Mouse (Mus musculus) neural tube, embryonic 13.5 days (tissue): Measurements from ENCODE around the gene Trp63. TPM values are rescaled to one million over a fixed set of nuclear protein-coding genes. Genes with fewer than 3 reads are reported as not detected.

Experiments
- ATAC-seq: fragments of 200-750 bp; cut with Nextera tagmentation; 2 replicates; pipeline ENCODE4 v1.8.0; 2017; ENCODE audit warnings: low read depth, mild to moderate bottlenecking, moderate TSS enrichment, moderate library complexity
- H3K27ac ChIP-seq: fragments of 300-500 bp; sonication (generic); replicated peaks from 2 replicates; pipeline ENCODE4 v1.5.1; 2015; ENCODE audit warnings: moderate library complexity, mild to moderate bottlenecking, inconsistent platforms
- H3K27me3 ChIP-seq: fragments of 300-500 bp; sonication (generic); 2 replicates; pipeline ENCODE4 v1.6.1; 2015; ENCODE audit warnings: mild to moderate bottlenecking, inconsistent platforms
- H3K36me3 ChIP-seq: fragments of 300-500 bp; sonication (generic); 2 replicates; pipeline ENCODE4 v1.6.1; 2015; ENCODE audit warnings: mild to moderate bottlenecking, inconsistent platforms
- H3K4me1 ChIP-seq: fragments of 300-500 bp; sonication (generic); replicated peaks from 2 replicates; pipeline ENCODE4 v1.6.1; 2015; ENCODE audit warnings: inconsistent platforms
- H3K4me2 ChIP-seq: fragments of 300-500 bp; sonication (generic); 2 replicates; pipeline ENCODE4 v1.6.1; 2015; ENCODE audit warnings: inconsistent platforms, mild to moderate bottlenecking, moderate library complexity
- H3K4me3 ChIP-seq: fragments of 300-500 bp; sonication (generic); 2 replicates; pipeline ENCODE4 v1.5.1; 2015; ENCODE audit warnings: mild to moderate bottlenecking, inconsistent platforms
- H3K9ac ChIP-seq: fragments of 300-500 bp; sonication (generic); 2 replicates; pipeline ENCODE4 v1.6.1; 2015; ENCODE audit warnings: moderate library complexity, mild to moderate bottlenecking, inconsistent platforms
- H3K9me3 ChIP-seq: fragments of 300-500 bp; sonication (generic); 2 replicates; pipeline ENCODE4 v1.6.1; 2016; ENCODE audit warnings: inconsistent platforms
- WGBS: fragments of 180-500 bp; shearing (Covaris S2); methylation state at CpG from one replicate; pipeline ENCODE4 v1.1.7; 2015; 5-methylcytosine and 5-hydroxymethylcytosine counted together
- polyA plus RNA-seq: library from polyadenylated mRNA; unstranded; fragments of >200 nt; fragmentation: Nextera tagmentation; extraction: Ambion mirVana; gene quantifications from 2 replicates; pipeline ENCODE4 v1.2.1, GENCODE M21; 2015

Trp63 gene
- polyA plus RNA-seq, 1 experiment from 2014 or later, result 0.22 TPM

GRCm38 (mm10) chr16:25843625-25844024, 160.1 kb downstream of the Trp63 start:
- no peaks in the 10 kb centered on the region for H3K4me1 ChIP-seq
- no peaks in the 10 kb centered on the region for H3K9me3 ChIP-seq
- no peak overlapping the region for H3K4me3 ChIP-seq
- H3K9ac ChIP-seq, result no peak overlapping the region
- ATAC-seq, result no peak
- H3K36me3 ChIP-seq, result no peaks in the 10 kb centered on the region
- H3K4me2 ChIP-seq, result no peak overlapping the region
- 93% methylated on average over 13 of the region's 13 CpGs for WGBS
- no peaks in the 10 kb centered on the region for H3K27me3 ChIP-seq
- no peak overlapping the region for H3K27ac ChIP-seq

GRCm38 (mm10) chr16:25846611-25847010, 163.0 kb downstream of the Trp63 start:
- Histone ChIP-seq H3K4me1 (no peaks in the 10 kb centered on the region), H3K36me3 (no peaks in the 10 kb centered on the region), H3K27ac (no peak overlapping the region), H3K4me3 (no peak overlapping the region), H3K27me3 (no peaks in the 10 kb centered on the region), H3K9ac (no peak overlapping the region), H3K9me3 (no peaks in the 10 kb centered on the region), H3K4me2 (no peak overlapping the region)
- WGBS, result 90% methylated on average over 5 of the region's 5 CpGs
- no peak for ATAC-seq

DNA sequence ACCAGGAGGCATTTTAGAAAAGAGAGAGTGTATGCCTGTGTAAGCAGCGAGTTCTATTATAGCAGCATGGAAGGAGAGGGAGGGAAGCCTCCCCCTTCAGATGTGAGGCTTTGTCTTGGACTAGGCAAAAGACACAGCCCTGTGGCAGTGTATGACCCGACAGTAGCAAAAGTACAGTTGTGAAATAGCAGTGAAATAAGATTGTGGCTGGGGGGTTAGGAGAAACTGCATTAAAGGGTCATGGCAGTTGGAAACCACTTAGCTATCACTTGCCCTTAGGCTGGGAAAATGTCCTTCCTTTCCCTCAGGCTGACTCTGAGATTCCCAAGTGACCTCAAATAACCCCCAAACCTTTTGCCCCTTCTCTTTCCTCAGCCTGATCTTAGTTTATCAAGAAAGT, 164.9 kb downstream of the Trp63 start:
- no peak for ATAC-seq
- H3K36me3 ChIP-seq, result no peaks in the 10 kb centered on the region
- no peaks in the 10 kb centered on the region for H3K4me1 ChIP-seq
- H3K27me3 ChIP-seq, result no peaks in the 10 kb centered on the region
- H3K9me3 ChIP-seq, result no peaks in the 10 kb centered on the region
- no peak overlapping the region for H3K9ac ChIP-seq
- no peak overlapping the region for H3K4me2 ChIP-seq
- 57% methylated on average over 2 of the region's 2 CpGs for WGBS
- H3K4me3 ChIP-seq, result no peak overlapping the region
- H3K27ac ChIP-seq, result no peak overlapping the region

- 78% methylated on average over 13 of the region's 13 CpGs for WGBS
- ATAC-seq, result no peak
- H3K27me3 ChIP-seq, result no peaks in the 10 kb centered on the region
Observed at GRCm38 (mm10) chr16:25849593-25850464, 166.3 kb downstream of the Trp63 start.

GRCm38 (mm10) chr16:25860731-25861505, 177.4 kb downstream of the Trp63 start:
- Histone ChIP-seq H3K9ac (no peak overlapping the region), H3K27me3 (no peaks in the 10 kb centered on the region), H3K4me3 (no peak overlapping the region), H3K4me1 (no peaks in the 10 kb centered on the region), H3K4me2 (no peak overlapping the region), H3K9me3 (no peaks in the 10 kb centered on the region), H3K36me3 (no peaks in the 10 kb centered on the region), H3K27ac (no peak overlapping the region)
- ATAC-seq, result no peak
- WGBS, result 92% methylated on average over 8 of the region's 8 CpGs

More at GRCm38 (mm10) chr16:25849593-25850464, 166.3 kb downstream of the Trp63 start:
- Histone ChIP-seq H3K4me3 (no peak overlapping the region), H3K4me2 (no peak overlapping the region), H3K9me3 (no peaks in the 10 kb centered on the region), H3K36me3 (no peaks in the 10 kb centered on the region), H3K27ac (no peak overlapping the region), H3K9ac (no peak overlapping the region), H3K4me1 (no peaks in the 10 kb centered on the region)

DNA sequence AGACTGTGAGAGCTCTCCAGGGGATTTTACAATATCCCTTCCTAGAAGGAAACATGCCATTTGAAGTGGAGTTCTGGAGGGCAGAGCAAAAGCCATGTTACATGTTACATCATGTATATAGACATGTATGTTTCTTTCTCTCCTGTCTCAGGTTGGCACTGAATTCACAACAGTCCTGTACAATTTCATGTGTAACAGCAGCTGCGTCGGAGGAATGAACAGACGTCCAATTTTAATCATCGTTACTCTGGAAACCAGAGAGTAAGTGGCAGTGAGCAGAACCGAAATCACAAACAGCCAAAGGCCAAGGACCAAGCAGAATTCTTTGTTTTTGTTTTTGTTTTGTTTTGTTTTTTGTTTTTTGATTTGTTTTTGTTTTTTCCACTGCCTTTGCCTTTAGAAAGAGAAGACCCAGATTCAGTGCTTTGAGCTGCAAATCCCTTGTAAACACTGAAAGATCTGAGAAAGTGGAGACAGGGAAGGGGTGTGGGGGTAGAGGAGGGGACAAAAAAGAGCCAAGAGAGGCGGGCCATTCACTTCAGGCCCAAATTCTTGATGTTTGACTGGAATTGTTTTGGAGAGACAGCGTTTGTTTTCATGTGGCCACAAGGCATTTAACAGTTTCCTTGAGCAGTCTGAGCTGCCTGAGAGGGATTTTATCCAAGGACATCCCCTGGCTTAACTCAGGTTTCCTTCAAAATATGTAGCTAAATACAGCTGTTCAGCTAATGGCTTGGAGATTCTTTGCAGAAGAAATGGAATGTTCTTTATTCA, 181.7 kb downstream of the Trp63 start:
- Histone ChIP-seq H3K9me3 (no peaks in the 10 kb centered on the region), H3K4me1 (no peaks in the 10 kb centered on the region), H3K36me3 (no peaks in the 10 kb centered on the region), H3K27ac (no peak overlapping the region), H3K27me3 (no peaks in the 10 kb centered on the region), H3K4me3 (no peak overlapping the region), H3K4me2 (no peak overlapping the region), H3K9ac (no peak overlapping the region)
- no peak for ATAC-seq
- WGBS, result 69% methylated on average over 7 of the region's 7 CpGs

GRCm38 (mm10) chr16:25871503-25871902, 187.9 kb downstream of the Trp63 start:
- H3K4me1 ChIP-seq, result no peaks in the 10 kb centered on the region
- no peaks in the 10 kb centered on the region for H3K27me3 ChIP-seq
- no peak overlapping the region for H3K9ac ChIP-seq
- H3K4me3 ChIP-seq, result no peak overlapping the region
- no peak for ATAC-seq
- no peaks in the 10 kb centered on the region for H3K9me3 ChIP-seq
- H3K4me2 ChIP-seq, result no peak overlapping the region
- WGBS, result 88% methylated on average over 1 of the region's 1 CpGs
- no peak overlapping the region for H3K27ac ChIP-seq
- H3K36me3 ChIP-seq, result no peaks in the 10 kb centered on the region

- ATAC-seq, result no peak
- no peaks in the 10 kb centered on the region for H3K27me3 ChIP-seq
- H3K4me2 ChIP-seq, result no peak overlapping the region
- WGBS, result 97% methylated on average over 2 of the region's 2 CpGs
- H3K9me3 ChIP-seq, result no peaks in the 10 kb centered on the region
- no peaks in the 10 kb centered on the region for H3K36me3 ChIP-seq
- H3K4me1 ChIP-seq, result no peaks in the 10 kb centered on the region
- no peak overlapping the region for H3K9ac ChIP-seq
- no peak overlapping the region for H3K4me3 ChIP-seq
- H3K27ac ChIP-seq, result no peak overlapping the region
Observed at GRCm38 (mm10) chr16:25875681-25876080, 192.1 kb downstream of the Trp63 start.

DNA sequence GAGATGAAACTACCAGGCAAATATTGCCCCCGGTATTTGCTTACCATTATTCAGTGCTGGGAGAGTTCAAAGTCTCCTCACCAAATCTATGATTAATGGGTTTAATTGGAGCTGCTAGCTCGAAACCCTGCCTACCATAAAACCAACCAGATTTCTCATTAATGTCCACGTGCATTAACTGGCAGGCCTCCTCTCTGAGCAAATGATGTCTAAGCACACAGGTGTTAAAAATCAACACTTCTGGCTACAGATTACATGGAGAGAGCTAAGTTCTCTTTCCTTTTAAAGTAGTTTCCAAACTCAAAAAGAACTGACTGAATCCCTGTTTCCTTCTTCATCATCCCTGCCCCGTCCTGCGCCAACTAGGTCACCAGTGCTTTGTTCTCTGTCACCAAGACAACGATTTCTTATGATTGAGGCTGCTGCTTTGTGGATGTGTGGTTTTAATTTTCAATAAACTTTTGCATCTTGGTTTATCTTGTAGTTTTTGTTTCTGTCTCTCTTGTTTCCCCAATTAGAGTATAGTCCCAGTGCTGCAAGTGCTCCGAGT, 193.9 kb downstream of the Trp63 start:
- Histone ChIP-seq H3K27ac (no peak overlapping the region), H3K9ac (no peak overlapping the region), H3K4me2 (no peak overlapping the region), H3K27me3 (no peaks in the 10 kb centered on the region), H3K4me1 (no peaks in the 10 kb centered on the region), H3K4me3 (no peak overlapping the region), H3K36me3 (no peaks in the 10 kb centered on the region), H3K9me3 (no peaks in the 10 kb centered on the region)
- WGBS, result 85% methylated on average over 7 of the region's 7 CpGs
- ATAC-seq, result no peak

DNA sequence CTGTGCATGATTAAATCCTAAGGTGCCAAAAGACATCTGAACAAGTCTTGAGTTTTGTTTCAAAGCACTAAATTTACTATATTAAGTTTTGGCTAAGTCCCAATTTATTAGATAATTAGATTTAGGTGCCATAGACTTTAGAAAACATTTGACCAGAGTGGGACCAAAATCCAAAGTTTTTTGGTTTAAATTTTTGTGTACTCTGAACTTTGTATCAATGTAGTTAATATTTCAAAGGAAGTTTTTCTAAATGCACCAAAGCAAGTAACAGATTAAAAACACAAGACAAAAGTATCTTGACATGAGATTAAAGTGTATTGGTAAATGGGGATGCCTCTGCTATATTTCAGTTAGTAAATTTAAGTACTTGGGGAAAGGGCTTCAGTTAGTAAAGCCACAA, 194.6 kb downstream of the Trp63 start:
- no peak overlapping the region for H3K4me3 ChIP-seq
- no peaks in the 10 kb centered on the region for H3K9me3 ChIP-seq
- no peaks in the 10 kb centered on the region for H3K27me3 ChIP-seq
- H3K4me1 ChIP-seq, result no peaks in the 10 kb centered on the region
- no peaks in the 10 kb centered on the region for H3K36me3 ChIP-seq
- H3K9ac ChIP-seq, result no peak overlapping the region
- ATAC-seq, result no peak
- H3K4me2 ChIP-seq, result no peak overlapping the region
- no peak overlapping the region for H3K27ac ChIP-seq

GRCm38 (mm10) chr16:25899071-25899470, 215.5 kb downstream of the Trp63 start:
- Histone ChIP-seq H3K27me3 (no peaks in the 10 kb centered on the region), H3K27ac (no peak overlapping the region), H3K4me1 (no peaks in the 10 kb centered on the region), H3K4me2 (no peak overlapping the region), H3K9ac (no peak overlapping the region), H3K36me3 (no peaks in the 10 kb centered on the region), H3K4me3 (no peak overlapping the region), H3K9me3 (no peaks in the 10 kb centered on the region)
- WGBS, result 88% methylated on average over 4 of the region's 4 CpGs
- ATAC-seq, result no peak

GRCm38 (mm10) chr16:25899657-25900056, 216.1 kb downstream of the Trp63 start:
- Histone ChIP-seq H3K4me1 (no peaks in the 10 kb centered on the region), H3K9me3 (no peaks in the 10 kb centered on the region), H3K4me2 (no peak overlapping the region), H3K9ac (no peak overlapping the region), H3K36me3 (no peaks in the 10 kb centered on the region), H3K4me3 (no peak overlapping the region), H3K27ac (no peak overlapping the region), H3K27me3 (no peaks in the 10 kb centered on the region)
- no peak for ATAC-seq
- WGBS, result 86% methylated on average over 2 of the region's 2 CpGs
